Mouse (Mus musculus) lung, postnatal 0 days (tissue): ENCODE results near the gene Uba3.

Experiments
- CTCF ChIP-seq: IDR thresholded peaks from 2 replicates; pipeline ENCODE4 v1.5.1; 2016; ENCODE audit warnings: antibody characterized with exemption, mild to moderate bottlenecking
- EP300 ChIP-seq: IDR thresholded peaks from 2 replicates; pipeline ENCODE4 v1.6.1; 2016; ENCODE audit warnings: antibody characterized with exemption, mild to moderate bottlenecking, control low read depth

DNA sequence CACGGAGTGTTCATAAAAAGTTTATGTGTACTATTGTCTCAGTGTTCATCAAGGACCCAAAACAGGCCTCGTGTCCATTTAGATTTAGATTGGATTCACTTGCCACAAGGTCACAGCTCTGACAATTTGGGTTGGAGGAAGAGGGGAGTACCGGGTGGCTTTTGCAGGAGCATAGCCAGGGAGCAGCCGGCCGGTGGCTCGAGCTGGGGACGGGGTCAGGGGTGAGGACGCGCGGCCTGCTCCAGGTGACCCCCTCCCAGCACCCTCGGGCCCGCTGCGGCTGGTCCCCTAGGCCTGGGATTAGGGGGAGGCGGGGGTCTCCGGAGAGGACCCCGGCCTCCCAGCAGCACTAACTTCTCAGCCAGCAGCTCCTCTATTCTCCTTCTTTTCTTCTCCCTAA is 495 bp downstream of the Uba3 start:
- TF ChIP-seq CTCF, result no peak
- no peak for TF ChIP-seq EP300
